Mouse (Mus musculus) left cerebral cortex, adult 2 months (tissue): ENCODE measurements around the gene Ubr2. TPM values are rescaled to one million over a fixed set of nuclear protein-coding genes. Genes with fewer than 3 reads are reported as not detected.
A peak's percentile ranks its signal among the peaks of the same experiment; 100 is the strongest.

Experiments
- DNase-seq, 2 experiments: peaks; one replicate each; pipeline ENCODE4 v3.0.0; 2021 to 2022; ENCODE audit warnings: low spot score in 2 of 2, mixed read lengths in 1 of 2; ENCODE audit errors: extremely low spot score in 1 of 2
- H3K27ac ChIP-seq: fragments of 200-600 bp; 2 replicates; pipeline ENCODE4 v1.8.1; 2022
- H3K4me3 ChIP-seq: fragments of 200-600 bp; 2 replicates; pipeline ENCODE4 v1.8.1; 2022
- CTCF ChIP-seq: fragments of 200-600 bp; IDR thresholded peaks from 2 replicates; pipeline ENCODE4 v1.8.1; 2022; ENCODE audit warnings: antibody characterized with exemption, mild to moderate bottlenecking, moderate library complexity
- intact Hi-C: fragments of 180-260 bp; cut with DNase I; formaldehyde crosslinking; loops from one replicate; pipeline ENCODE4 v1.15.1; 2025
- total RNA-seq, 2 experiments: library from RNA; stranded (reverse); gene quantifications; 2 replicates each; pipeline ENCODE4 v1.2.3; 2021

Ubr2 gene
- total RNA-seq, 2 experiments from 2014 or later, result 57.1 to 57.6 TPM

DNA sequence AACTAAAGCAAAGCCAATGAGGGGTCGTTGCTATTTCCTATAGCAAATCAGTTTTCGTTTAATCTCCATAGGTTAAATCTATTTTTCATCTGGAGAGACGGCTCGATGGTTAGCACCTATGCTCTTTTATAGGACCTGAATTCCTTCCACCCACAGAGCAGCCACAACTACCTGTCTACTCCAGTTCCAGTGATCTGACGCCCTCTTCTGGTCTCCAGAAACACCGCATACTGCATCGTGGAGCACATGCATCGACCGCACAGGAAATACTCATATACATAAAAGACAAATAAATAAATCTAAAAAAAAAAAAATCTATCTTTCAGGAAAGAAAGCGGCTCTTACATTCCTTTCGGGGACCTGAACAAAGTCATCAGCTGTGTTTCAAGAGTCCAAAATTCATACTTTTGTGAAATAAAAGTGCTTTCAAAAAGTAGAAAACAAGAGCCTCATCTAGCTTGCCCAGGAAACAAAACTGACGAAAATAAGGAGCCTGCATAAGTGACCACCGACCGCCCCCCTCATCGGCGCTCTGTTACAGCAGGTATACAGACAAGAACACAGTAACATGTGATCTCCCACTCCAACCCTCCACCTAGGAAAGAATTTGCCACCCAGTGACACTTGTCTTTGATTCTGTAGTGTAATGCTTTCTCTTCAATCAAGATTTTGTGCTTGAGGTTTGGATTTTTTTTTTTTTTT is 121.7 kb downstream of the Ubr2 start:
- intact Hi-C loops, result loop anchor here (1.0 kb wide), 1 partner anchor 31 kb away; no protein-coding TSS in a partner anchor
- Histone ChIP-seq H3K4me3 (peak overlapping the region; percentile 79), H3K27ac (peak overlapping the region; percentile 99; the same call in 1 of the 2 replicates)
- peak; percentile 76 for TF ChIP-seq CTCF
- peak; percentile 32 to 55 for DNase-seq

DNA sequence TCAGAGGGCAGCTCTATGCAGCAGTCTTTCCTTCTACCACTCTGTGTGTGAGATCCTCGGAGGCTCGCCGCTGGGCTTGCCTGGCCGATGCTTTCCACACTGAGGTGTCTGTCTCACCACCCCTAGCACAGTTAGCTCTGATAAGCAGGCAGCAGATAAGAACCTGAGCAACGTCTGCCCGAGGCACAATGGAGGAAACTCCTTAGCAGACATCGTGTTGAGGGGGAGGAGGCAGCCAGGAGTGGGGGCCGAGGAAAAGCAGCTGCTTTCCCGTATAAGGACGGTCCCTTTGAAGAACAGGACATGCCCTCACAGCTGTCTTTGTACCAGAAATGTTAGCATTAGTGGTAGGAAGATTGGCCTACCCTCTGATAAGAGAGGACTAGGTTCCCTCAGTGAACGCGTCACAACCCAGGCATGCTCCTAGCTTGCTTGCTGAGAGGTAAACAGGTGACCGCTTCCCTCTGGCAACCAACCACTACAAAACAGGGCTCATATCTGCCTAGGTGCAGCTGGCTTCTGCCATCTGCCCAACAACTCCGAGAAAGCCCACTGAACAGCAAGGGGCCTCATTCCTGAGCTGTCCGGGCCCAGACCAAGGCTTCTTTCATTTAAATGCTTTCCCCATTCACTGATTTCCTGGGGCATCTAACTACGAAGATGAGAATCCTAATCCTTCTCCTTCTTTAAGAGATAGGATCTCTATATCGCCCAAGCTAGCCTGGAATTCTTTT is 124.3 kb downstream of the Ubr2 start:
- no peak overlapping the region for H3K27ac ChIP-seq
- no peak for TF ChIP-seq CTCF
- DNase-seq, result no peak
- no peak overlapping the region for H3K4me3 ChIP-seq
- intact Hi-C loops, result no loop called here

DNA sequence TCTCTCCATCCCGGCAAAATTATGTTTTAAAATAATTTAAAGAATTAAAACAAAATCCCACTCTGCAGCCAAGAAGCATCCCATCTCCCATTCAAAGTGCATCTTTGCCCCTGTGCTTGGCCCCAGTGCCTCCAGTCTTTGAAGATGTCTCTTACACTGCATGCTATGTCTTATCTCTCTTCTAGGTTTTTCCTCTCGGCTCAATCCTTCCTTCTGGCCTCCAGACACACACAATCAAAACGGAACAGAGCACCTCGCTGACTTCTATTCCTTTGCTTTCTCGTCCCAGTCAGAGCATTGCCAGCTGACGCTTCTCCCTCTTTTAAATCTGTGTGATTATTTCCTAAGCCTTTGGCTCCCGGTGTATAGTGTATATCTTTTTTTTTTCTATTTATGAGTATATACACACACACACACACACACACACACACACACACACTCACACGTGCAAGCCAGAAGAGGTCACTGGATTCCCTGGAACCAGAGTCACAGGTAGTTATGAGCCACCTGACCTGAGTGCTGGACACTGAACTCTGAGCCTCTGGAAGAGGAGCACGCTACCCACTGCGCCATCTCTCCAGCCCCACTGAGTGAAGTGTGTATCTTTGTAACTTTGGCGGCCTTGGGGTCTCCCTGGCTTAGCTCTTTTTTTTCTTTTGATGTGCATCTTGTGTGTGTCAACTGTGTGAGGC is 125.0 kb downstream of the Ubr2 start:
- H3K27ac ChIP-seq, result no peak overlapping the region
- no peak for TF ChIP-seq CTCF
- H3K4me3 ChIP-seq, result no peak overlapping the region
- intact Hi-C loops, result no loop called here
- no peak for DNase-seq

DNA sequence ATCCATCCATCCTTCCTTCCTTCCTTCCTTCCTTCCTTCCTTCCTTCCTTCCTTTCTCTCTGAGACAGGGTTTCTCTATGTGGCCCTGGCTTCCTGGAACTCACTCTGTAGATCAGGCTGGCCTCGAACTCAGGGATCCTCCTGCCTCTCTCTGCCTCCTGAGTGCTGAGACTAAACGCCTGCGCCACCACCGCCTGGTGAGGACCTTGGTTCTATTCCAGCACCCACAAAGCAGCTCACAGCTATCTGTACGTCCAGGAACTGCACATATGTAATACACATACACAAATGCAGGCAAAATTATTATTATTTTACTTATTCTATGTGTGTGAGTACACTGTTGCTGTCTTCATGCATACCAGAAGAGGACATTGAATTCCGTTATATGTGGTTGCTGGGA is 125.6 kb downstream of the Ubr2 start:
- intact Hi-C loops, result no loop called here
- DNase-seq, result no peak

DNA sequence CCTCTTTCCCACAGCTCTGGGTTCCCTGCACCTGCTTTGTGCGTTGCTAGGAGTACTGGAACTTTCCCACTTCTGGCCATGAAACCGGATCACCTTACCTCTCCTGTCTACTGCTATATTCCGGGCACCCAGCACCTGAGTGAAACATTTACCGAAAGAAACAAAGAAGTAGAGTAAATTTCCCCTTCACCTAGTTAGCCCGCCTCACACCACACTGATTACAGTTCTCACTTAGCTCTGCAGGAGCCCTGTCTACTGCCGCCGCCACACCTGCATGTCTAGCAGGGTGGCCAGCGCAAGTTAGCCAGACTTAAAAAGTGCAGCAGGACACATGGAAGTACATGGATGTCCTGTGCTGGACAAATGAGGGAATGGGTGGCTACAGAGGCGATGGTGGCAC is 127.2 kb downstream of the Ubr2 start:
- no peak overlapping the region for H3K4me3 ChIP-seq
- no peak for DNase-seq
- no peak overlapping the region for H3K27ac ChIP-seq
- intact Hi-C loops, result no loop called here
- TF ChIP-seq CTCF, result no peak

More for the DNA sequence above, 125.6 kb downstream of the Ubr2 start:
- TF ChIP-seq CTCF, result no peak
- H3K27ac ChIP-seq, result no peak overlapping the region
- no peak overlapping the region for H3K4me3 ChIP-seq

DNA sequence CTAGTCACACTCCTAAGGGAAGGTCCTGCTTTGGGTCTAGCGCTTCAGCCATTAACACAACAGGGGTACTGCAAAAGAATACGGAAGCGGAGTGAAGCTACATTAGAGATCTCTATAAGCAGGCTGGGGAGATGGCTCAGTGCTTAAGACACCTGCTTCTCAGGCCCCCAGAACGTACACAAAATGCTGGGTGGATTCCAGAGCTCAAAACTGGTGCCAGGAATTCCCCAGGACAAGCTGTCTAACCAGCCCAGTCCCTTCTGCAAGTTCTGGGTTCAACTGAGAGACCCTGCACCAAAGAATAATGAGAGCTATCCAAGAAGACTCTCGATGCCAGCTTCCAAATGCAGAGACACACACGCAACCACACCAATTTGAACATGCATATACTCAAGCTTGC is 128.6 kb downstream of the Ubr2 start:
- Histone ChIP-seq H3K27ac (no peak overlapping the region), H3K4me3 (no peak overlapping the region)
- intact Hi-C loops, result no loop called here
- DNase-seq, result no peak
- TF ChIP-seq CTCF, result no peak

DNA sequence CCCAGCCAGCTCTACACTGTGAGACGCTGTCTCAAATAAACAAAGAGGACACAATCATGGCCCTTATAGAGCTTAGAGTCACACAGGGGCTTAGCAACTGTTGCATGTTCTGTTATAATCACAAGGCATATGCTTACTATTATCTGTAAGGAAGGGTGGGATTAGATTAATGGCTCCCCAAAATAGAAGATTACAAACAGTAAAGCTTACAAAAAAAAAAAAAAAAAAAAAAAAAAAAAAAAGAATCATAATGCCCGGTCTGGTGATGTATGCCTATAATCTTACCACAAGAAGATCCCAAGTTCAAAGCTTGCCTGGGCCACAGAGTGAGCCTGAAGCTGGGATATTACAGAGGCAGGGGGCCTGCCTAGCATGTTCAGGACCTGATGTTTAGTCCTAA is 130.0 kb downstream of the Ubr2 start:
- Histone ChIP-seq H3K4me3 (no peak overlapping the region), H3K27ac (no peak overlapping the region)
- TF ChIP-seq CTCF, result no peak
- intact Hi-C loops, result no loop called here
- no peak for DNase-seq

DNA sequence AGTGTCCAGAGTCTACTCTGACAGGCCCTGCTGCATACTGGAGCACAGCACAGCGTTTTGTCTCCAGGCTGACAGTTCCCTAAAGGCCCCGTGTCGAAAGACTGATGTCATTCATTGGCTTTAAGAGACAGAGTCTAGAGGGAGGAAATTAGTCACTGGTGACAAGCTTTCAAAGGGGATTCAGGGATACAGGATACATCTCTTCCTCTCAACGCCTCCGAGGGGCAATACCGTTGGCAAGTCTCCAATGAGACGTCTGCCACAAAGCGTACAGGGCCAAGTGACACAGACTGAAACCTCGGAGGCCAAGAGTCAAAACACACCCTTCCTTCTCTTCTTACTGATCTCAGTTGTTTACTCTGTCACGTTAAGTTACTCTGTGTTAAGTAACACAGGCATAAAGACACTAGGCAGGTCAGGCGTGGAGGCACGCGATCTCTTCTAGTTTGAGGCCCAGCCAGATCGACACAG is 130.5 kb downstream of the Ubr2 start:
- Histone ChIP-seq H3K27ac (no peak overlapping the region), H3K4me3 (no peak overlapping the region)
- intact Hi-C loops, result no loop called here
- TF ChIP-seq CTCF, result no peak
- no peak for DNase-seq

Other genes with a start within 250 kb of the Ubr2 start
- gene Ptcra, start 246.8 kb downstream of the Ubr2 start, total RNA-seq, result under 1 TPM in 1 of 2 experiments, not detected in 1; 0.28 TPM
- gene 2310039H08Rik, start 237.9 kb downstream of the Ubr2 start, total RNA-seq, result 1 to 10 TPM; 6.3 to 6.5 TPM
- gene Rpl7l1, start 227.9 kb downstream of the Ubr2 start, total RNA-seq, result 10 to 100 TPM; 36.7 to 51.5 TPM
- 10 to 100 TPM; 57.5 to 59.7 TPM for gene Bicral, start 152.1 kb downstream of the Ubr2 start, total RNA-seq
- 10 to 100 TPM; 30.9 to 35.3 TPM for gene Tbcc, start 119.9 kb downstream of the Ubr2 start, total RNA-seq
- not detected for gene Prph2, start 100.1 kb downstream of the Ubr2 start, total RNA-seq